Mouse (Mus musculus): ENCODE measurements around the gene Med27.

Gene Med27

GRCm38 (mm10) chr2:29472952-29473437 lies 126.4 kb downstream of the Med27 start:
- DNase-seq (ENCODE audit: low spot score): no peak

- no peak for DNase-seq (ENCODE audit: low spot score)
These were observed 127.3 kb downstream of the Med27 start for GRCm38 (mm10) chr2:29473907-29474306.

GRCm38 (mm10) chr2:29476702-29477101 lies 130.1 kb downstream of the Med27 start:
- DNase-seq (ENCODE audit: low spot score): no peak

GRCm38 (mm10) chr2:29481856-29482255 lies 135.2 kb downstream of the Med27 start:
- DNase-seq (ENCODE audit: low spot score): no peak

- DNase-seq (ENCODE audit: low spot score): no peak
These were observed 136.5 kb downstream of the Med27 start for GRCm38 (mm10) chr2:29482979-29483718.

GRCm38 (mm10) chr2:29485519-29485918 lies 138.9 kb downstream of the Med27 start:
- DNase-seq (ENCODE audit: low spot score): no peak

- no peak for DNase-seq (ENCODE audit: low spot score)
These were observed 139.9 kb downstream of the Med27 start for GRCm38 (mm10) chr2:29486491-29486890.

GRCm38 (mm10) chr2:29487652-29488051 lies 141.0 kb downstream of the Med27 start:
- no peak for DNase-seq (ENCODE audit: low spot score)

GRCm38 (mm10) chr2:29488379-29489236 lies 142.0 kb downstream of the Med27 start:
- no peak for DNase-seq (ENCODE audit: low spot score)

- no peak for DNase-seq (ENCODE audit: low spot score)
These were observed 145.0 kb downstream of the Med27 start for GRCm38 (mm10) chr2:29491656-29492055.

- peak; percentile 18 for DNase-seq (ENCODE audit: low spot score)
These were observed 146.9 kb downstream of the Med27 start for GRCm38 (mm10) chr2:29493396-29494031.

GRCm38 (mm10) chr2:29495271-29495670 lies 148.7 kb downstream of the Med27 start:
- DNase-seq (ENCODE audit: low spot score): no peak

- DNase-seq (ENCODE audit: low spot score): no peak
These were observed 154.2 kb downstream of the Med27 start for GRCm38 (mm10) chr2:29500601-29501350.

- DNase-seq (ENCODE audit: low spot score): no peak
These were observed 154.8 kb downstream of the Med27 start for GRCm38 (mm10) chr2:29501381-29501780.

- DNase-seq (ENCODE audit: low spot score): no peak
These were observed 158.2 kb downstream of the Med27 start for GRCm38 (mm10) chr2:29504848-29505247.

- DNase-seq (ENCODE audit: low spot score): no peak
These were observed 159.8 kb downstream of the Med27 start for GRCm38 (mm10) chr2:29506411-29506810.

GRCm38 (mm10) chr2:29513131-29513530 lies 166.5 kb downstream of the Med27 start:
- DNase-seq (ENCODE audit: low spot score): no peak

GRCm38 (mm10) chr2:29514836-29515235 lies 168.2 kb downstream of the Med27 start:
- no peak for DNase-seq (ENCODE audit: low spot score)

- DNase-seq (ENCODE audit: low spot score): no peak
These were observed 169.3 kb downstream of the Med27 start for GRCm38 (mm10) chr2:29515831-29516447.

- no peak for DNase-seq (ENCODE audit: low spot score)
These were observed 170.1 kb downstream of the Med27 start for GRCm38 (mm10) chr2:29516621-29517170.

- DNase-seq (ENCODE audit: low spot score): no peak
These were observed 172.8 kb downstream of the Med27 start for GRCm38 (mm10) chr2:29519402-29519801.
